ENCODE assay signal across 19 mouse cellular contexts in genomic region chr3:99504772-99505171, GRCm38 (mm10).
DNase-seq lines count a peak whose midpoint lies in the region; ATAC-seq lines count a peak whose summit lies in the region.
"Had no signal": no experiment of that assay in that cellular context is flagged by ENCODE, and none has a peak within 500 bp of the region (broad histone marks: within the 10 kb centered on the region; RNA-seq: fewer than 3 reads in every experiment).

No protein-coding gene starts in this region.

- no peaks in the 10 kb centered on the region for H3K36me3 ChIP-seq in neural tube, embryonic 14.5 days (ENCODE audit: control insufficient read depth, insufficient read depth, low read length)
- H3K36me3 ChIP-seq in neural tube, embryonic 15.5 days = no peaks in the 10 kb centered on the region
- H3K36me3 ChIP-seq: G1E had no signal

- no peak overlapping the region for H3K4me3 ChIP-seq in neural tube, embryonic 14.5 days (ENCODE audit: low read depth, low read length)
- no peak overlapping the region for H3K4me3 ChIP-seq in neural tube, embryonic 15.5 days (replicated peaks)

- no peak overlapping the region for H3K9ac ChIP-seq in neural tube, embryonic 14.5 days (replicated peaks; ENCODE audit: low read depth, low read length)
- H3K9ac ChIP-seq in neural tube, embryonic 15.5 days (replicated peaks) = no peak overlapping the region

- H3K4me1 ChIP-seq in neural tube, embryonic 14.5 days (ENCODE audit: control insufficient read depth, insufficient read depth, low read length) = no peaks in the 10 kb centered on the region
- no peaks in the 10 kb centered on the region for H3K4me1 ChIP-seq in neural tube, embryonic 15.5 days

- peak; percentile 54; the same call in 1 of the 2 replicates for ATAC-seq in neural tube, embryonic 14.5 days (ENCODE audit: low read depth)
- ATAC-seq in neural tube, embryonic 15.5 days (ENCODE audit: low FRiP score) = peak; percentile 57
- ATAC-seq: activated CD4-positive, CD25-positive, alpha-beta regulatory T cell, adult 4 months; CD4-positive, CD25-positive, alpha-beta regulatory T cell, adult 4 months; Patski had no signal

- H3K9me3 ChIP-seq in neural tube, embryonic 14.5 days (ENCODE audit: control insufficient read depth, low read length) = no peaks in the 10 kb centered on the region
- H3K9me3 ChIP-seq in neural tube, embryonic 15.5 days (replicated peaks) = no peaks in the 10 kb centered on the region

- H3K27me3 ChIP-seq in neural tube, embryonic 14.5 days (ENCODE audit: control insufficient read depth, insufficient read depth, low read length) = no peaks in the 10 kb centered on the region
- no peaks in the 10 kb centered on the region for H3K27me3 ChIP-seq in neural tube, embryonic 15.5 days (replicated peaks)
- H3K27me3 ChIP-seq: CH12.LX, Patski had no signal

- H3K4me2 ChIP-seq in neural tube, embryonic 14.5 days (ENCODE audit: low read depth, low read length) = no peak overlapping the region
- no peak overlapping the region for H3K4me2 ChIP-seq in neural tube, embryonic 15.5 days

- H3K27ac ChIP-seq in neural tube, embryonic 14.5 days (ENCODE audit: low read depth, low read length) = no peak overlapping the region
- H3K27ac ChIP-seq in neural tube, embryonic 15.5 days (replicated peaks) = no peak overlapping the region

- no peak for DNase-seq in neural tube, embryonic 10.5 days (ENCODE audit: extremely low spot score, low spot score)
- DNase-seq in thymus, postnatal 4 days = no peak
- DNase-seq: adrenal gland, adult 2 months; adrenal gland, adult 8-10 months; adrenal gland, postnatal 10 days; adrenal gland, postnatal 14 days; adrenal gland, postnatal 25 days; adrenal gland, postnatal 36 days; B cell, adult 2 months; cerebellum, adult 11 months; cerebellum, adult 11-12 months; cerebellum, adult 18-20 months had no signal

- 60% methylated on average over 2 of the region's 2 CpGs for WGBS in neural tube, embryonic 14.5 days
- 52% methylated on average over 2 of the region's 2 CpGs for WGBS in neural tube, embryonic 15.5 days
